Mouse (Mus musculus) hindbrain, embryonic 11.5 days (tissue): ENCODE measurements around the gene Celf2. TPM values are rescaled to one million over a fixed set of nuclear protein-coding genes. Genes with fewer than 3 reads are reported as not detected.

Experiments
- ATAC-seq: fragments of 200-750 bp; cut with Nextera tagmentation; 2 replicates; pipeline ENCODE4 v1.8.0; 2017; ENCODE audit warnings: mild to moderate bottlenecking, moderate TSS enrichment, moderate library complexity; ENCODE audit not compliant: low FRiP score
- DNase-seq: peaks from one replicate; pipeline ENCODE4 v3.0.0-alpha.2; 2015; ENCODE audit warnings: low spot score
- H3K27ac ChIP-seq: fragments of 300-500 bp; sonication (generic); 2 replicates; pipeline ENCODE4 v1.5.1; 2014; ENCODE audit warnings: mild to moderate bottlenecking, low read depth, low read length
- H3K27me3 ChIP-seq: fragments of 300-500 bp; sonication (generic); 2 replicates; pipeline ENCODE4 v1.6.1; 2014; ENCODE audit warnings: mild to moderate bottlenecking, low read length, moderate library complexity, mixed read lengths; ENCODE audit not compliant: control insufficient read depth, insufficient read depth
- H3K36me3 ChIP-seq: fragments of 300-500 bp; sonication (generic); 2 replicates; pipeline ENCODE4 v1.6.1; 2014; ENCODE audit warnings: mild to moderate bottlenecking, low read length, moderate library complexity, mixed read lengths; ENCODE audit not compliant: control insufficient read depth, insufficient read depth
- H3K4me1 ChIP-seq: fragments of 300-500 bp; sonication (generic); replicated peaks from 2 replicates; pipeline ENCODE4 v1.6.1; 2014; ENCODE audit warnings: low read length, mixed read lengths; ENCODE audit not compliant: control insufficient read depth, insufficient read depth
- H3K4me2 ChIP-seq: fragments of 300-500 bp; sonication (generic); replicated peaks from 2 replicates; pipeline ENCODE4 v1.6.1; 2014; ENCODE audit warnings: mild to moderate bottlenecking, low read depth, low read length
- H3K4me3 ChIP-seq: fragments of 300-500 bp; sonication (generic); 2 replicates; pipeline ENCODE4 v1.5.1; 2014; ENCODE audit warnings: low read depth, low read length
- H3K9ac ChIP-seq: fragments of 300-500 bp; sonication (generic); 2 replicates; pipeline ENCODE4 v1.6.1; 2014; ENCODE audit warnings: low read depth, low read length
- H3K9me3 ChIP-seq: fragments of 300-500 bp; sonication (generic); 2 replicates; pipeline ENCODE4 v1.6.1; 2016; ENCODE audit warnings: low read length; ENCODE audit not compliant: control insufficient read depth
- WGBS: fragments of 180-500 bp; shearing (Covaris S2); extraction: QIAGEN DNeasy Blood & Tissue Kit; methylation state at CpG from one replicate; pipeline ENCODE4 v1.1.7; 2014; 5-methylcytosine and 5-hydroxymethylcytosine counted together
- polyA plus RNA-seq: library from polyadenylated mRNA; unstranded; fragments of >200 nt; fragmentation: Nextera tagmentation; extraction: Ambion mirVana; gene quantifications from 2 replicates; pipeline ENCODE4 v1.2.1, GENCODE M21; 2014

Celf2 gene
- polyA plus RNA-seq, 1 experiment from 2014 or later: 82.4 TPM

GRCm38 (mm10) chr2:6850102-6850644 is 659.2 kb downstream of the Celf2 start:
- DNase-seq: peak; percentile 20
- no peak overlapping the region for H3K9ac ChIP-seq
- peak overlapping the region; percentile 7; the same call in 1 of the 2 replicates for H3K27ac ChIP-seq
- ATAC-seq: peak; percentile 68; the same call in 1 of the 2 replicates
- no peaks in the 10 kb centered on the region for H3K4me1 ChIP-seq
- H3K36me3 ChIP-seq: no peaks in the 10 kb centered on the region
- WGBS: 35% methylated on average over 2 of the region's 2 CpGs
- no peaks in the 10 kb centered on the region for H3K9me3 ChIP-seq
- no peak overlapping the region for H3K4me3 ChIP-seq
- H3K4me2 ChIP-seq: no peak overlapping the region
- H3K27me3 ChIP-seq: no peaks in the 10 kb centered on the region

DNA sequence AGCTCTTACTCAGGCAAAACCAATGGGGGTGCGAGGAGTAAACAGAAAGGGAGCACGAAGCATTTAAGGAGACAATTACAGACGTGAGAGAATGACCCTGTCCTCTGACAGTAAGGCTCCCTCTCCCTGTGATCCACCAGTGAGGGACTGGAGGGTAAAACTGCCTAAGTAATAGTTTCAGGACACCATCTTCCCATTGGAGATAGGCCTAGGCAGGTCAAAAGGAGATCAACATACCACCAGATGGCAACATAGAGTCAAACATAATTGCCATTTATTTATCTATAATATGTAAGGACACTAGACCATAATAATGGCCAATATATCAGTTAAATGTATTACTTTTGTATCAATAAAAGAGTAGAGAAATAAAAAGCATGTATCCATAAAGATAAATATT is 660.0 kb downstream of the Celf2 start:
- Histone ChIP-seq H3K27me3 (no peaks in the 10 kb centered on the region), H3K4me2 (no peak overlapping the region), H3K36me3 (no peaks in the 10 kb centered on the region), H3K9ac (no peak overlapping the region), H3K4me1 (no peaks in the 10 kb centered on the region), H3K27ac (no peak overlapping the region), H3K4me3 (no peak overlapping the region), H3K9me3 (no peaks in the 10 kb centered on the region)
- DNase-seq (peak; percentile 23), ATAC-seq (0 out of 2 replicates have a peak, but pooled peaks have one; percentile 27)
- WGBS: 57% methylated on average over 3 of the region's 3 CpGs

DNA sequence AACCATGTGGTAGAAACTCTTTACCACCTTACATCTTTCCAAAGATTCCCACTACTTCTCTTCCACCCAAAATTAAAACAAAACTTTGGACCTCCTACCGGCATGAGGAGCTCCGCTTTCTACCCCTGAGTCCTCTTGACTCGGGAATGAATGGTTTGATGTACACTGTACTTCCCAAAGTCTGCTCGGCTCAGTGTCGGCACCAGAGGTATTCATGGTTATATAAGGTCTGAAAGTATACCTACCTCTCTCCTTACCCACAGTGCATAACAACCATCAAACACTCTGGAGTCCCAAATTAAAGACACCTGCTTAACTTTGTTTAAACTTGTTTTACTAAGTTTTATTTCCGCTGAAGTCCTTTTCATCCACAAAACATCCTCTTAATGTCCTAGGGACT is 679.3 kb downstream of the Celf2 start:
- no peak overlapping the region for H3K4me3 ChIP-seq
- ATAC-seq: no peak
- no peak overlapping the region for H3K27ac ChIP-seq
- no peaks in the 10 kb centered on the region for H3K27me3 ChIP-seq
- no peak overlapping the region for H3K9ac ChIP-seq
- no peaks in the 10 kb centered on the region for H3K36me3 ChIP-seq
- H3K4me2 ChIP-seq: no peak overlapping the region
- no peaks in the 10 kb centered on the region for H3K4me1 ChIP-seq
- H3K9me3 ChIP-seq: no peaks in the 10 kb centered on the region
- DNase-seq: no peak
- WGBS: 80% methylated on average over 6 of the region's 6 CpGs

GRCm38 (mm10) chr2:6827583-6827982 is 681.8 kb downstream of the Celf2 start:
- Histone ChIP-seq H3K36me3 (no peaks in the 10 kb centered on the region), H3K9me3 (no peaks in the 10 kb centered on the region), H3K4me3 (no peak overlapping the region), H3K27ac (no peak overlapping the region), H3K9ac (no peak overlapping the region), H3K4me2 (no peak overlapping the region), H3K27me3 (no peaks in the 10 kb centered on the region), H3K4me1 (no peaks in the 10 kb centered on the region)
- peak; percentile 42 for DNase-seq
- peak; percentile 79 for ATAC-seq
- WGBS: 39% methylated on average over 2 of the region's 2 CpGs

DNA sequence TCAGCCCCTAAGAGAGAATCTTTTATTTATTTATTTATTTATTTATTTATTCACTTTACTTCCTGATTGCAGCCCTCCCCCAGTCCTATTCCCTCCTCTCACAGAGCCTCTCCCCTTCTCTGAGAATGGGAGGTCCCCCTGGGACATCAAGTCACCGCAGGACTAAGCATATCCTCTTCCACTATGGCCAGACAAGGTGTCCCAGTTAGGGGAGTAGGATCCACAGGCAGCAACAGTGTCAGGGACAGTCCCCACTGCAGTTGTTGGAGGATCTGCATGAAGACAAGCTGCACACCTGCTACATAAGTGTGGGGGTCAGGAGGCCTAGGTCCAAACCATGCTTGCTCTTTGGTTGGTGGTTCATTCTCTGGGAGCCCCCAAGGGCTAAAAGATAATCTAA is 686.3 kb downstream of the Celf2 start:
- DNase-seq (no peak), ATAC-seq (no peak)
- Histone ChIP-seq H3K4me3 (no peak overlapping the region), H3K36me3 (no peaks in the 10 kb centered on the region), H3K4me1 (no peaks in the 10 kb centered on the region), H3K27ac (no peak overlapping the region), H3K27me3 (no peaks in the 10 kb centered on the region), H3K9me3 (no peaks in the 10 kb centered on the region), H3K4me2 (no peak overlapping the region), H3K9ac (no peak overlapping the region)
- WGBS: 81% methylated on average over 1 of the region's 1 CpGs

DNA sequence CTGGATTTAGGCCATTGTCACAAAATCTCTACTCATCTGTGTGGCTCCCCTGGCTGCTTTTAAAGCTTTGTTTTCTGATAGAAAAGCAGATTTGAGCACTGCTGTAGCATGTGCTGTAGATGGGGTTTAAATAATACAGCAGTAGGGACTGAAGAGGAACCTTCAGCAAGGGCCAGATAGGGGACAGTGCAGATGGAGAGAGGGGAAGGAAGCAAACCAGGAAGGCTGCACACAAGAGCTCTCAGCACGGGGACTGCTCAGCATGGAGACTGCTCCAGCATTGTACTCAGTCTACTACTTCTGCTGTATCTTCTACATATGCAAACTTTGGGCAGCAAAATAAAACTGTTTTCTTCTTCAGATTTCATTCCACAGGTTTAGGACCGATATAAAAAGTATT is 687.8 kb downstream of the Celf2 start:
- 79% methylated on average over 2 of the region's 2 CpGs for WGBS
- Histone ChIP-seq H3K9me3 (no peaks in the 10 kb centered on the region), H3K4me1 (no peaks in the 10 kb centered on the region), H3K27ac (no peak overlapping the region), H3K36me3 (no peaks in the 10 kb centered on the region), H3K4me2 (no peak overlapping the region), H3K4me3 (no peak overlapping the region), H3K27me3 (no peaks in the 10 kb centered on the region), H3K9ac (no peak overlapping the region)
- ATAC-seq (no peak), DNase-seq (no peak)

- H3K36me3 ChIP-seq: no peaks in the 10 kb centered on the region
- no peak overlapping the region for H3K27ac ChIP-seq
- H3K4me3 ChIP-seq: no peak overlapping the region
- no peaks in the 10 kb centered on the region for H3K4me1 ChIP-seq
- WGBS: 88% methylated on average over 2 of the region's 2 CpGs
- H3K4me2 ChIP-seq: no peak overlapping the region
- ATAC-seq (no peak), DNase-seq (no peak)
- no peaks in the 10 kb centered on the region for H3K9me3 ChIP-seq
- H3K27me3 ChIP-seq: no peaks in the 10 kb centered on the region
- H3K9ac ChIP-seq: no peak overlapping the region
These were observed 694.1 kb downstream of the Celf2 start for GRCm38 (mm10) chr2:6815281-6815680.

GRCm38 (mm10) chr2:6808736-6809135 is 700.6 kb downstream of the Celf2 start:
- DNase-seq (no peak), ATAC-seq (no peak)
- H3K4me3 ChIP-seq: no peak overlapping the region

DNA sequence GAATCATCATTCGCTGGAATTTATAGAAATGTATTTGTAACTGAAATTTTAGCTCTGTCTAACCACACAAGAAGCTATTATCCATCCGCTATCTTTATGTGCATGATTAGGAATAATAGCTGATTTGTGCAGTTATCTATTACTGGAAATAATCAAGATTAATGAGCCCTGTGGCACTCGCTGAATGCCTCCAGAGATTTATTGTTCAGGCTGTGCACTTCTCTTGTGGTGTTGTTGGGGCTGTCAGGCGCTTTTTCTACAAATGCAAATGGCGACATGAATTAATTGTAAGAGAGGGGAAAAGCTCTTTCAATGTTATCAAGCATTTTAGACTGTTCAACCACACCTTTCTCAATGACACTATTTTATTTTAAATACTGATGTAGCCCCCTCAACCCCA is 712.6 kb downstream of the Celf2 start:
- no peak overlapping the region for H3K9ac ChIP-seq
- H3K4me2 ChIP-seq: no peak overlapping the region
- H3K4me1 ChIP-seq: no peaks in the 10 kb centered on the region
- no peaks in the 10 kb centered on the region for H3K36me3 ChIP-seq
- WGBS: 45% methylated on average over 5 of the region's 5 CpGs
- peak overlapping the region; percentile 58; the same call in 1 of the 2 replicates for H3K27ac ChIP-seq
- no peaks in the 10 kb centered on the region for H3K9me3 ChIP-seq
- peak; percentile 73 for ATAC-seq
- peak; percentile 43 for DNase-seq
- H3K4me3 ChIP-seq: no peak overlapping the region
- no peaks in the 10 kb centered on the region for H3K27me3 ChIP-seq

More at GRCm38 (mm10) chr2:6808736-6809135, 700.6 kb downstream of the Celf2 start:
- WGBS: 85% methylated on average over 1 of the region's 1 CpGs
- no peak overlapping the region for H3K4me2 ChIP-seq
- no peaks in the 10 kb centered on the region for H3K27me3 ChIP-seq
- H3K4me1 ChIP-seq: no peaks in the 10 kb centered on the region
- no peaks in the 10 kb centered on the region for H3K9me3 ChIP-seq
- H3K9ac ChIP-seq: no peak overlapping the region
- H3K36me3 ChIP-seq: no peaks in the 10 kb centered on the region
- H3K27ac ChIP-seq: no peak overlapping the region
